Mouse (Mus musculus) monocyte, adult 5-6 weeks (primary cell): ENCODE data around the gene Lce1k. TPM values are rescaled to one million over a fixed set of nuclear protein-coding genes. Genes with fewer than 3 reads are reported as not detected.
"Not testable (repeated sequence)": the region's sequence is repeated elsewhere in the genome, so short reads cannot be mapped to it uniquely, and the experiment has no call there.

Source experiments
- ATAC-seq: fragments of 153-309, 156-312 bp; replicated peaks from 2 replicates; pipeline ENCODE4 v1.8.0; 2017; ENCODE audit warnings: mild to moderate bottlenecking; ENCODE audit not compliant: low TSS enrichment, insufficient number of reproducible peaks, severe bottlenecking, poor library complexity, low FRiP score
- total RNA-seq: library from RNA; stranded (forward); fragments of 200-1000, 200-491, 200-594 nt; gene quantifications from 3 replicates; pipeline ENCODE4 v1.2.3, GENCODE M21; 2017

Lce1k gene
- not detected in 3 replicates for total RNA-seq

- no peak for ATAC-seq
Observed at GRCm38 (mm10) chr3:92807791-92808190, at the start of gene Lce1k. Lce1k (minus strand) TSS chr3:92807891.

GRCm38 (mm10) chr3:92851186-92851585, 43.5 kb upstream of the Lce1k start, which contains the start of gene Lce1l:
Lce1l (minus strand) TSS chr3:92851286.
- no peak for ATAC-seq

GRCm38 (mm10) chr3:92827108-92827507, 19.4 kb upstream of the Lce1k start, which contains the start of gene Kprp:
Kprp (minus strand) TSS chr3:92827247.
- no peak for ATAC-seq

- no peak for ATAC-seq
Observed at GRCm38 (mm10) chr3:92825808-92826207, 18.1 kb upstream of the Lce1k start.

- not testable (repeated sequence) for ATAC-seq
Observed at GRCm38 (mm10) chr3:92816036-92816435, 8.3 kb upstream of the Lce1k start.

- no peak for ATAC-seq
Observed at GRCm38 (mm10) chr3:92815581-92815980, 7.9 kb upstream of the Lce1k start.

GRCm38 (mm10) chr3:92790414-92790813, 17.3 kb downstream of the Lce1k start, which contains the start of gene Lce1j:
Lce1j (minus strand) TSS chr3:92790514.
- ATAC-seq, result no peak

GRCm38 (mm10) chr3:92778799-92779198, 28.9 kb downstream of the Lce1k start, which contains the start of gene Lce1i:
Lce1i (minus strand) TSS chr3:92778899.
- ATAC-seq, result no peak

- ATAC-seq, result no peak
Observed at GRCm38 (mm10) chr3:92771573-92771972, 36.1 kb downstream of the Lce1k start.

- ATAC-seq, result no peak
Observed at GRCm38 (mm10) chr3:92764965-92765364, 42.7 kb downstream of the Lce1k start, which contains the start of gene Lce1h. Lce1h (minus strand) TSS chr3:92765065.

Other genes starting within 250 kb of the Lce1k start
- not detected in 3 replicates for gene Ivl, start 234.2 kb downstream of the Lce1k start, total RNA-seq
- not detected in 3 replicates for gene Smcp, start 218.9 kb downstream of the Lce1k start, total RNA-seq
- gene 2210017I01Rik, start 200.4 kb downstream of the Lce1k start, total RNA-seq, result not detected in 3 replicates
- gene Lce6a, start 186.2 kb downstream of the Lce1k start, total RNA-seq, result not detected in 3 replicates
- gene Lce1a1, start 159.6 kb downstream of the Lce1k start, total RNA-seq, result not detected in 3 replicates
- not detected in 3 replicates for gene Lce1b, start 151.0 kb downstream of the Lce1k start, total RNA-seq
- gene Lce1a2, start 137.6 kb downstream of the Lce1k start, total RNA-seq, result not detected in 3 replicates
- gene Lce1c, start 128.6 kb downstream of the Lce1k start, total RNA-seq, result not detected in 3 replicates
- not detected in 3 replicates for gene Lce1d, start 120.7 kb downstream of the Lce1k start, total RNA-seq
- gene Lce1e, start 98.8 kb downstream of the Lce1k start, total RNA-seq, result not detected in 3 replicates
- not detected in 3 replicates for gene Lce1f, start 87.5 kb downstream of the Lce1k start, total RNA-seq
- gene Gm38119, start 68.8 kb downstream of the Lce1k start, total RNA-seq, result not detected in 3 replicates
- gene Lce1g, start 55.6 kb downstream of the Lce1k start, total RNA-seq, result not detected in 3 replicates
- not detected in 3 replicates for gene Lce1h, start 42.8 kb downstream of the Lce1k start, total RNA-seq
- not detected in 3 replicates for gene Lce1i, start 29.0 kb downstream of the Lce1k start, total RNA-seq
- not detected in 3 replicates for gene Lce1j, start 17.4 kb downstream of the Lce1k start, total RNA-seq
- gene Kprp, start 19.4 kb upstream of the Lce1k start, total RNA-seq, result not detected in 3 replicates
- not detected in 3 replicates for gene Lce1l, start 43.4 kb upstream of the Lce1k start, total RNA-seq
- not detected in 3 replicates for gene 2310050C09Rik, start 62.3 kb upstream of the Lce1k start, total RNA-seq
- not detected in 3 replicates for gene Lce3a, start 118.3 kb upstream of the Lce1k start, total RNA-seq
- gene Lce3b, start 125.1 kb upstream of the Lce1k start, total RNA-seq, result not detected in 3 replicates
- gene Lce3c, start 136.6 kb upstream of the Lce1k start, total RNA-seq, result not detected in 3 replicates
- gene Lce3d, start 149.5 kb upstream of the Lce1k start, total RNA-seq, result not detected in 3 replicates
- not detected in 3 replicates for gene Lce3e, start 159.2 kb upstream of the Lce1k start, total RNA-seq
- gene Lce3f, start 184.3 kb upstream of the Lce1k start, total RNA-seq, result not detected in 3 replicates
- not detected in 3 replicates for gene Crct1, start 207.8 kb upstream of the Lce1k start, total RNA-seq
- not detected in 3 replicates for gene Lce1m, start 211.2 kb upstream of the Lce1k start, total RNA-seq